ENCODE assay signal across 11 mouse cellular contexts in the genomic region with DNA sequence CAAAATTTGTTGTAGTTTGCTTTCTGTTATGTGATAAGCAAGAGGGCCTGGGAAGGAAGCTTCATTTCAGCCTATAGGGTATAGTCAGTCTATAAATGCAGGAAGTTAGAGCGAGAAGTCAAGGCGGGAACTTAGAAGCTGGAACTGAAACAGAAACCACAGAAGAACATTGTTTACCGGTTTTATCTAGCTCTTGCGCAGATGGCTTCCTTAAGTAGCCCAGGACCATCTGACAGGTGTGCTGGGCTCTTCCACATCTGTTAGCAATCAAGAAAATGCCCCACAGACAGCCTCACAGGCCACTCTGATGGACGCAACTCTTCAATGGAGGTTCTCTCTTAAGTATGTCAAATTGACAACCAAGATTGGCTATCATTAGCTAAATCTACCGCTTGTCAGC. TPM values are rescaled to one million over a fixed set of nuclear protein-coding genes. Genes with fewer than 3 reads are reported as not detected.
A peak's percentile ranks its signal among the peaks of the same experiment; 100 is the strongest.
DNase-seq lines count a peak whose midpoint lies in the region; ATAC-seq lines count a peak whose summit lies in the region.
"Had no signal": no experiment of that assay in that cellular context is flagged by ENCODE, and none has a peak within 500 bp of the region (broad histone marks: within the 10 kb centered on the region; RNA-seq: fewer than 3 reads in every experiment).

No protein-coding gene starts in this region.

- no peaks in the 10 kb centered on the region for H3K27me3 ChIP-seq in midbrain, embryonic 15.5 days (replicated peaks)
- H3K27me3 ChIP-seq: limb, embryonic 15.5 days; neural tube, embryonic 12.5 days had no signal

- 89% methylated on average over 6 of the region's 6 CpGs for WGBS in midbrain, embryonic 15.5 days

- peak; percentile 78 to 85 for DNase-seq in spleen, postnatal 36 days (ENCODE audit: low spot score in 2 of 2)
- no peak for DNase-seq in spleen, postnatal 14 days (ENCODE audit: low spot score in 2 of 2)
- DNase-seq in urinary bladder, postnatal 4 days (ENCODE audit: low spot score in 2 of 2), result no peak
- no peak for DNase-seq in yolk sac, embryonic 10.5 days (ENCODE audit: low spot score)
- no peak for DNase-seq in ovary, adult 18-20 months (ENCODE audit: low spot score)
- DNase-seq: heart, postnatal 14 days had no signal

- H3K36me3 ChIP-seq in midbrain, embryonic 15.5 days (replicated peaks), result no peaks in the 10 kb centered on the region
- H3K36me3 ChIP-seq: limb, embryonic 15.5 days; neural tube, embryonic 12.5 days had no signal

- no peak overlapping the region for H3K4me3 ChIP-seq in midbrain, embryonic 15.5 days
- H3K4me3 ChIP-seq: limb, embryonic 15.5 days; neural tube, embryonic 12.5 days had no signal

- no peaks in the 10 kb centered on the region for H3K4me1 ChIP-seq in midbrain, embryonic 15.5 days
- H3K4me1 ChIP-seq: limb, embryonic 15.5 days; neural tube, embryonic 12.5 days had no signal

- no peaks in the 10 kb centered on the region for H3K9me3 ChIP-seq in midbrain, embryonic 15.5 days
- H3K9me3 ChIP-seq: limb, embryonic 15.5 days; neural tube, embryonic 12.5 days had no signal

- H3K27ac ChIP-seq in midbrain, embryonic 15.5 days, result no peak overlapping the region
- H3K27ac ChIP-seq: limb, embryonic 15.5 days; neural tube, embryonic 12.5 days had no signal

- H3K4me2 ChIP-seq in midbrain, embryonic 15.5 days, result no peak overlapping the region
- H3K4me2 ChIP-seq: limb, embryonic 15.5 days; neural tube, embryonic 12.5 days had no signal

- peak; percentile 95 for ATAC-seq in granulocyte monocyte progenitor cell, adult 5-6 weeks (replicated peaks; ENCODE audit: poor library complexity, severe bottlenecking)
- ATAC-seq in monocyte, adult 5-6 weeks (replicated peaks; ENCODE audit: insufficient number of reproducible peaks, low FRiP score, low TSS enrichment, poor library complexity, severe bottlenecking), result peak; percentile 96
- no peak for ATAC-seq in midbrain, embryonic 15.5 days (replicated peaks)

- H3K9ac ChIP-seq in midbrain, embryonic 15.5 days, result no peak overlapping the region
- H3K9ac ChIP-seq: limb, embryonic 15.5 days; neural tube, embryonic 12.5 days had no signal

RNA-seq across cellular contexts. Expression of a gene that starts 18.3 kb away (rescaled TPM):
- total RNA-seq in granulocyte monocyte progenitor cell, adult 5-6 weeks (2014; fragmentation: Nextera tagmentation), result 334 and 345 TPM in 2 replicates
- total RNA-seq in granulocyte monocyte progenitor cell, adult 5-6 weeks (2017), result 258 and 269 TPM in 2 replicates
- 293 to 337 TPM (median 305 TPM) in 3 replicates for total RNA-seq in monocyte, adult 5-6 weeks (2017)
- 131 and 134 TPM in 2 replicates for polyA plus RNA-seq in midbrain, embryonic 15.5 days (2015; fragmentation: Nextera tagmentation; extraction: Ambion mirVana)

Comparison
In these comparisons a context has a peak if more than half of its experiments do, and no peak if none do; other contexts are left out.
1. DNase-seq: peak in spleen, postnatal 36 days (2 of 2); none in spleen, postnatal 14 days (0 of 2), urinary bladder, postnatal 4 days (0 of 2), yolk sac, embryonic 10.5 days (single experiment) and ovary, adult 18-20 months (single experiment).